Mouse (Mus musculus) layer of hippocampus, postnatal 36 days (tissue): ENCODE results near the gene Lum. TPM values are rescaled to one million over a fixed set of nuclear protein-coding genes. Genes with fewer than 3 reads are reported as not detected.

ENCODE experiments used
- DNase-seq, 2 experiments: peaks; one replicate each; pipeline ENCODE4 v3.0.0; 2022
- total RNA-seq, 2 experiments: library from RNA; stranded (reverse); gene quantifications; 2 replicates each; pipeline ENCODE4 v1.2.3; 2021

Gene Lum
- 1 to 10 TPM; 3.3 to 3.4 TPM for total RNA-seq

- DNase-seq: no peak
These were observed at the start of gene Lum for GRCm38 (mm10) chr10:97564957-97565856. TSS of gene Lum (plus strand) at chr10:97565128.

GRCm38 (mm10) chr10:97523366-97523765 lies 41.6 kb upstream of the Lum start:
- DNase-seq: no peak

GRCm38 (mm10) chr10:97535697-97536096 lies 29.2 kb upstream of the Lum start:
- no peak for DNase-seq

GRCm38 (mm10) chr10:97536921-97537320 lies 28.0 kb upstream of the Lum start:
- no peak for DNase-seq

GRCm38 (mm10) chr10:97538202-97538601 lies 26.7 kb upstream of the Lum start:
- no peak for DNase-seq

- no peak for DNase-seq
These were observed 17.2 kb upstream of the Lum start for GRCm38 (mm10) chr10:97547740-97548139.

GRCm38 (mm10) chr10:97567489-97568135 lies 2.7 kb downstream of the Lum start:
- DNase-seq: no peak

GRCm38 (mm10) chr10:97582543-97583231 lies 17.8 kb downstream of the Lum start:
- DNase-seq: peak; percentile 44 to 58

GRCm38 (mm10) chr10:97584176-97584575 lies 19.2 kb downstream of the Lum start:
- DNase-seq: no peak

- no peak for DNase-seq
These were observed 22.2 kb downstream of the Lum start for GRCm38 (mm10) chr10:97587159-97587558.

- no peak for DNase-seq
These were observed 24.6 kb downstream of the Lum start for GRCm38 (mm10) chr10:97589574-97589973.

GRCm38 (mm10) chr10:97591036-97591435 lies 26.1 kb downstream of the Lum start:
- DNase-seq: no peak

- no peak for DNase-seq
These were observed 26.8 kb downstream of the Lum start for GRCm38 (mm10) chr10:97591685-97592084.

- no peak for DNase-seq
These were observed 30.8 kb downstream of the Lum start for GRCm38 (mm10) chr10:97595680-97596079.

GRCm38 (mm10) chr10:97601744-97602143 lies 36.8 kb downstream of the Lum start:
- no peak for DNase-seq

- DNase-seq: no peak
These were observed 38.3 kb downstream of the Lum start for GRCm38 (mm10) chr10:97603256-97603655.

- DNase-seq: no peak
These were observed 41.7 kb downstream of the Lum start, which contains the start of gene Kera for GRCm38 (mm10) chr10:97606579-97606978. TSS of gene Kera (plus strand) at chr10:97606879.

Other genes starting within 250 kb of the Lum start
- 10 to 100 TPM; 35.9 to 39.4 TPM for gene Dcn, start 85.5 kb upstream of the Lum start, total RNA-seq
- under 1 TPM in 1 of 2 experiments, not detected in 1; 0.15 TPM for gene Kera, start 41.8 kb downstream of the Lum start, total RNA-seq
- gene Epyc, start 78.9 kb downstream of the Lum start, total RNA-seq: not detected
- gene Ccer1, start 127.9 kb downstream of the Lum start, total RNA-seq: not detected
- gene C030005K15Rik, start 161.6 kb downstream of the Lum start, total RNA-seq: under 1 TPM; 0.40 to 0.42 TPM